Mouse (Mus musculus) inflammation-experienced regulatory T-cells, adult 6 months (primary cell): ENCODE measurements around the gene Ptpn20. TPM values are rescaled to one million over a fixed set of nuclear protein-coding genes. Genes with fewer than 3 reads are reported as not detected.

Experiments used
- ATAC-seq: one replicate; pipeline ENCODE4 v1.8.0; 2017
- polyA plus RNA-seq, 3 experiments: library from polyadenylated mRNA; unstranded; fragments of 100-300 nt; shearing (Covaris generic); gene quantifications; one replicate each; pipeline ENCODE4 v1.2.1; 2017

The Ptpn20 gene
- polyA plus RNA-seq, 3 experiments from 2014 or later: not detected

- ATAC-seq: no peak
These were observed 89.0 kb downstream of the Ptpn20 start for GRCm38 (mm10) chr14:33677996-33678395.

GRCm38 (mm10) chr14:33678740-33679139 is 89.7 kb downstream of the Ptpn20 start:
- ATAC-seq: no peak

- ATAC-seq: no peak
These were observed 91.6 kb downstream of the Ptpn20 start for GRCm38 (mm10) chr14:33680621-33681020.

GRCm38 (mm10) chr14:33682768-33683167 is 93.8 kb downstream of the Ptpn20 start:
- no peak for ATAC-seq

- no peak for ATAC-seq
These were observed 94.7 kb downstream of the Ptpn20 start for GRCm38 (mm10) chr14:33683701-33684100.

- ATAC-seq: no peak
These were observed 98.5 kb downstream of the Ptpn20 start for GRCm38 (mm10) chr14:33687444-33688028.

- no peak for ATAC-seq
These were observed 100.0 kb downstream of the Ptpn20 start for GRCm38 (mm10) chr14:33689044-33689443.

Other genes with a start within 250 kb of the Ptpn20 start
- gene Mapk8, start 142.0 kb upstream of the Ptpn20 start, polyA plus RNA-seq: 10 to 100 TPM; 11.8 to 18.0 (median 14.0) TPM
- not detected for gene Frmpd2, start 117.5 kb upstream of the Ptpn20 start, polyA plus RNA-seq